Mouse (Mus musculus) kidney, postnatal 10 days (tissue): ENCODE data around the gene Ppm1h.
A peak's percentile ranks its signal among the peaks of the same experiment; 100 is the strongest.

Experiments used
- DNase-seq: peaks from one replicate; pipeline ENCODE4 v3.0.0; 2021; ENCODE audit warnings: mixed read lengths

Ppm1h gene

DNA sequence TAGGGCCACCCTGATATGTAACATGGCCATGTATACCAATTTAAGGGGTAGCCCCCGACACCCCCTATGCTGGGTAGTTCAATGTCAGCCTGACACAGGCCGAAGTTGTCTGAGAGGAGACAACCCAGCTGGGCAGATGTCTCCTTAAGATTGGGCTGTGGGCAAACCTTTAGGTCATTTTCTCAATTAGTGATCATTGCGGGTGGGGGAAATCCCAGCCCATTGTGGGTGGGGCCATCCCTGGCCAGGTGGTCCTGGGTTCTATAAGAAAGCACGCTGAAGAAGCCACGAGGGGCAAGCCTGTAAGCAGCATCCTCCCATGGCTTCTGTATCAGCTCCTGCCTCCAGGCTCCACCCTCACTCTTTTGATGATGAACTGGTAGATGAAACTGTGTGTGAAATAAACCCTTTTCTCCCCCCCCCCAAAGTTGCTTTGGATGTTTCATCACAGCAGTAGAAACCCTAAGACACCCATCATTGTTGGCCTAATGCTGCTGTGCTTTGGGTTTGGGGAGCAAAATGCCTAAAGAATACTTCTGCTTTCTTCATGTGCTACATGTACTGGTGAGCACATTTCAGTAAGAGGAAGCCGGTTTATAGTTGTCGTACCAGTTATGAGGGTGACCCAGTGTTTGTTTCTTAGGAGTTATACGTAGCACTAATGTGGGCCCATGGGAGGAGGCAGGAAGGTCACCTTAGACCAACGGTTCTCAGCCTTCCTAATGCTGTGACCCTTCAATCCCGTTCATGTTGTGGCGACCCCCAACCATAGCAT is 68.8 kb downstream of the Ppm1h start:
- no peak for DNase-seq

DNA sequence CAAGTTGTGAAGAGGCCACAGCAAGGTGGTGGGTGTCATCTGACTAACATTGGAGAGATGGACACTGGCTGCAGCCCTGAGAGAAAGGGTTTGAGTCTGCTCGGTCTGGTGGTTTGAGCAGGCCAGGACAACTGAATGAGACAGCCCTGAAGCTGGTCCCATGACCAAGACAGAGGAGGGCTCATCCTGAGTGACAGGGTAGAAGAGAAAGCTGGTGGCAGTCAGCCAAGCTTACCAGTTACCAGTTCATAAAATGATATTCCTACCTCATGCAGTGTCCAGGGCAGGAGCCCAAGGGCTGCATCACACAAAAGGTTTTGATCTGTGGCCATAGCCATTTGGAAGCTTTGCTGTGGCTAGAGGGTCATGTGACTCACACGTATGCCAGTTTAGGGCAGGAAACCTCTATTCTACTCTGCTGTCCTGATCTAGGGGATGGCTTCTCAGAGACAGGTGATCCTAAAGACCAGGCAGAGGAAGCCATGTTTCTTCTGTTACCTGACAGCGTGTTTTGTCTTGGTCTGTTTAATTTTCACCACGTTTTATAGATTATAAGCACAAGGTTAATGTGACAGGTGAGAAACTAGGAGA is 69.9 kb downstream of the Ppm1h start:
- DNase-seq = peak; percentile 53

DNA sequence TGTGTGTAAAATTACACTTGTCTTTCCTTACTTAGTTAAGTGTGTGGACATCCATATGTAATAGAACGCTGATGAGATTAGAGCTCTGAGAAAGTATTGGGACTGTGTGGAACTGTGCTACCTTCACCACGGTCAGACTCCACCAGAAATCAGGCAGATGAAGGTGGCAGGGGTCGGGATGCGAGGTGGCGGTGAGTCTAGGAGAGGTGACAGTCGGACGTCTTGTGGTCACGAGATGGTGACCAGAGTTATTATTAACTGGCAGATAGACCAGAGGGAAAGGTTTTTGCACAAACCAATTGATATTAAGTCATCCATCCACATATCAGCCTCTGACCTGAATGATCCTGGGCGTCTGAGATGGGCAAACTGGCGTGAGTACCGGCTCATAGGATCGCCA is 70.5 kb downstream of the Ppm1h start:
- no peak for DNase-seq

DNA sequence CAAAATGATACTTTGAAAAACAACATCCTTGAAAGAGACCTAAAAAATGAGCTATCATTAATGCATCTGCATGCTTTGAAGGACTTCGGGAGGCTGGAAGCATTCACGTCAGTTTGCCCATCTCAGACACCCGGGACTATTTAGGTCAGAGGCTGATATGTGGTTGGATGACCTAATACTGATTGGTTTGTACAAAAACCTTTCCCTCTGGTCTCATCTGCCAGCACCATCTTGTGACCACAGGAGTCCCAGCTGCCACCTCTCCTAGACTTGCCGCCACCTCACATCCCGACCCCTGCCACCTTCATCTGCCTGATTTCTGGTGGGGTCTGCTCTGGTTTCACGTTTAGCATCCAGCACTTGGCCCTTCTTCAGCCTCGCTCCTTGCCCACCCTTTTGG is 71.3 kb downstream of the Ppm1h start:
- no peak for DNase-seq

DNA sequence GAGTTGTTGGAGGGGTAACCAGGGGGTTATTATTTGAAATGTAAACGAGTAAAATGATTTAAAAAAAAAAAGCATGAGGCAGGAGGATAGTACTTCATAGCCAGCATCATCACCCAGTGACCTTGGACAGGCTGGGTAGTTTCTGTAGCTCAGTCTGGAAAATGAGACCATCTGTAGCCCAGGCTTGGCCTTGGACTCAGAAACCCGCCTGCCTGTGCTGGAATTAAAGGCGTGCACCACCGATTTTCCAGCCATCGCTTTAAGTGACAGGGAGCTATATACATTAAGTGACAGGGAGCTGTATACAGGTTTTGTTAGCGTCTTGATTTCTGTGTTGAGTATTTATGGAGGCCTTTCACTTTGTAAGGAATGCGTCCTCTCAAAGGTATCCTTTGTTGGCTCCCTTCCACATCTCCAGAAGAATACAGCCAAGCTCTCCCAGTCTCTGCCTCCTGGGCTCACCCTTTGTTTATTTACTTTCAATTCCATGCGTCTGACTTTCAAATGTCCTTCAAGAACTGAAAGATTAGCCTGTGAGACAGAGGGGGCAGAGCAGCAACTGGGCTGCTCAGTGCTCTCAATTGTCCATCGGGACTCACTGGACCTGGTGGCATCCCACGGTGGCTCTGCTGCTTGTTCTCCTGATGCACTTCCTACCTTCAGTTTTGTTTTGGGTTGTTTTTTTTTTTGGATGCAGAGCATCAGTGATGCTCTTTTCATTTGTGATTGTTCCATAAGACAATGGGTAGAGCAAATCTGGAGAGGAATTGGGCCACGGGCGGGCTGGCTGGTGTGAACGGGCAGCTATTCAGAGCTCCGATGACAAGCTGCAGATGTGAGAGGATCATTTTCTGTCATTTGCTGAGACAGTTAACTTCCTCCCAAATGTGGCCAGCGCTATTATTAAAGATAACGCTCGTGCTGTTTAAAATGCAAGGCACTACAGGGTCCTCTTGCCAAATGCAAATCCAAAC is 74.7 kb downstream of the Ppm1h start:
- no peak for DNase-seq

DNA sequence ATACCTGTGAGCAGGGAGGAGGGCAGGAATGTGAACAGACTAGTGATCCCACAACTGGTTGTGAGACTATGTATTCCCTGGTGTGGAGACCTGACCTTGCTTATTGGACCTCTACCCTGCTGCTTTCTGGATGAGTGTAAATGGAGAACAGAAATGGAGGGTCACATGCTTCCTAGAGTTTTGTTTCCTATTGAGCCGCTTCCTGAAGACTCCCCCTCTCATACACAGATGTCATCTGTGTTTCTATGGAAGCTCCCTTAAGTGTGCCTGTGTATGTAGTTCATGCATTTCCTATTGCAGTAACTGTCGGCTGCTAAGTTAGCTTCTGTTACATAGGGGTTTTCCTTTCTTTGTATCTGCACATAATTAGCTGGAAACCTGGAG is 75.4 kb downstream of the Ppm1h start:
- DNase-seq = no peak

DNA sequence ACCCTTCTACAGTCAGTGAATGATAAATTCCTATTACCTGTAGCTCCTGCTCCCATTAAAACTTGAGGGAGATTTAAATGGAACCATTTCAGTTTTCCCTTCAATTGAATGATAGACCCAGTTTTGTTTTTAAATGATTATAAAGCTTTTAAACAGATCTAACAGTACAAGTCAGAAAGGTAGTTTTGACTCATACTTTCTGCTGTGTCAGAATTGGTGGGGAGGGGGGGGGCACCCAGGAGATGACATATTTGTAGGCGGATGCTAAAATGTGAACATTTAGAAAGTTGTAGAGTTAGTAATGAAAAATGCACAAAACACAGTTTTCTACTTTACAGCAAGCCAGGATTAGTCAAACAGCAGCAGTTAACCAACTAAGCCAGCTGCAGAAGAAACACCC is 76.4 kb downstream of the Ppm1h start:
- DNase-seq = no peak

DNA sequence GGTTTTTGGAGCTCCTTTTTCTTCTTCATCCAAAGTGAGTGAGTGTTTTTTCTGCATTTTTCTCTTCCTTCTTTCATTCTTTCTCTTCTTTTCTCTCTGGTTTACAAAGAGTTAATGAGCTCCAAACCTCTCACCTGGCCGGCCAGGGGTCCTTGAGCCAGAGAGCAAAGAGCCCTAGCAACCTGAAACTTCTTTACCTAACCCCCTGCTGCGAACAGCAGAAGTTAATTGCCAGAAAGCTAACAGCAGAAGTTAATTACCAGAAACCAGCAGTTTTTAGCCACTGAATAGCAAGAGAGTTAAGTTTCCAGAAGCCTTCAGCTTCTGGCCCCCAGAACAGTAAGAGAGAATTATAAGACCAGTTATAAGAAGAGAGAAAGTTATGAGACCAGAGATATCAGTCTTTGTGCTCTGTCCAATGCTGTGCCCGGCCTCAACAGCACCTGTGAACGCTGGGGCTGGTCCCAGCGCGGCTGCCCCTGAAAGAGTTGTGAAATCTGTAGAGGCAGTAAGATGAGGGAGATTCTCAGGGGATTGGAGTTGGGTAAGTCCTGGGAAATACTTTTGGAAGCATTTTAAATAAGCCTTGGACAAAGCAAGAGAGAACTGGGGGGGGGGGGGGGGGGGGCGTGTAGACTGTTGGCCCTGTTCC is 78.4 kb downstream of the Ppm1h start:
- no peak for DNase-seq

DNA sequence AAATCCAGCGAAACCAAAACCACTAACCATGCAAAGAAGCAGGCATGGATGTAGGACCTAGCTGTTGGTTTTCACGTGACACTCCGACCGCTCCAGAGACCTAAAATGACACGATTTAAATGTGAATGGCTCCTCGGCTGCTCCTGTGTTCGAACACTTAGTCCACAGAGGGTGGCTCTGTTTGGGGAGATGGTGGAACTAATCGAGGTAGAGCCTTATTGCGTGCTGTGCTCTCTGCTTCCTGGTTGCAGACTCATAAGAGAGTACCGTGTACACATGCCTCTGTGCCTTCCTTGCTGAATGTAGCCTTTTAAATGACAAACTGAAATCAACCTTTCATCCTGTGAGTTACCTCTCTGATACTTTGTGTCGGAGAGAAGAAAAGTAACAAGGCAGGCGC is 79.2 kb downstream of the Ppm1h start:
- DNase-seq = no peak

DNA sequence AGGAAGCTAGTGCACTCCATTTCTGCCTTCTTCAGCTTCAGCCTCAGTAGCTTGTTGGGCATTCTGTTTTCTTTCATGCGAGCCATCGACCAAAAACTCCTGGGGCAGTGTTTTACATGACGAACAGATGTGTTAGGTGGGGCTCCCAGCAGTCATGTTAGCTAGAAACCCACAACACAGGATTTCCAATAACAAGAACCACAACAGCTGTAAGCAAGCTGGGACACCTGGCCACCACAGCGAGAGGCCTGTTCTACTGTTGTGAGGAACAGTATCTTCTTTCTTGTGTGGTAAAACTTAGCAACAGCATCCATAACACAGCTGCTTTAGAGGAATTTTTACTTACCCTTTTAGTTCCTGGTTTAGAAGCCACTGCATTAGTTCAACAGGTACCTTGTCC is 79.8 kb downstream of the Ppm1h start:
- no peak for DNase-seq

DNA sequence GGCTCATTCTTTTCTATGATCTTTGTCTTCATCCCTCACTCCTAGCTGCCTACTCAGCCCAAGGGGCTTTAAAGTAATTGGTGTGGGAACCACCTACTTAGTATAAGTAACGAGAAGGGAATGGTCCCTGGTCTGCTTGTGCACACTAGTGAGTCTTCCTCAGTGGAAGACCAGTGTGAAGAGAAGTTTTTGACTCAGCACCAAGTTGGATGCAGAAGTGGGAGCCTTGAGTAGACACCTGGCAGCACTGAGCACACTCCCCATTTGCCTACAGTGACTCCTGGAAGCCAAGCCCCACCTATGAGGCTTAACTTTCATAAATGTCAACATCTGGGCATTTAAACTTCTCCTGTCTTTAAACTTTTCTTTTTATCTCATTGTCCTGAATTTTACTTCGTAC is 81.2 kb downstream of the Ppm1h start:
- DNase-seq = no peak

DNA sequence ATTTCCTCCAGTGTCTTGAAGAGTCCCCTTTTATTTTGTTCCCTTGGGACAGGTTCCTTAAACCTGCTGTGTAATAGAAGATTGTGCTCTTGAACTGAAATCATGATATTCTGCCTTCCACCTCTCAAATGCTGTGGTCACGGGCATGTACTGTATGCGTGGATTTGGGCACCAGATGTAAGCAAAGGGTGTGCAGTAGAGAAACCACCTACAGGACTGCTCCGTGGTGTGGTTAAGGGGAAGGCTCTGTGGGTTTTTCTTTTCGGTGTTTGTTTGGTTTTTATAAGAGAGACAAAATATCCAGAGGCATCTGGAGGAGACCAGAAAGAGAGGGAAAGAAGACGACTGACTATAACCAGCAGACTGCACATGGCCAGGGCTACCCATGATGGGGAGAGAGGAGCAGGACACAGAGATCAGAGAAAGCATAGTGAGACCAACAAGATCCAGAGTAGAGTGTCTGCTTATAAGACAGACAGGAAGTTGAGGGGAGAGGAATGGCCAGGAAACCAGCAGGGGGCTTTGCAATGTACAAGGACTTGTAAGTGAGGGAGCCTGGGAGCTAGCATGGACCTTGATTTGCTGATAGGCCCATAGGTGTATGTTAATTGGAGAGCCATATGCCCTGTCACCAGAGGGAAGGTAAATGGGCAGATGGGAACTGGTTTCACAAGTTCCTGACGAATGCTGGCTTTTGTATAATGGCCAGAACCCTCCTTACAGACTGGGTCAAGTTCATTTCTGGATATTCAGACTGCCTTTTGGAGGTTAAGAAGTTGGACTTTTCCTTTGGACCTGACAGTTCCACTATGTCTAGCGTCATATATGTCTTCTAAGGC is 82.1 kb downstream of the Ppm1h start:
- no peak for DNase-seq

DNA sequence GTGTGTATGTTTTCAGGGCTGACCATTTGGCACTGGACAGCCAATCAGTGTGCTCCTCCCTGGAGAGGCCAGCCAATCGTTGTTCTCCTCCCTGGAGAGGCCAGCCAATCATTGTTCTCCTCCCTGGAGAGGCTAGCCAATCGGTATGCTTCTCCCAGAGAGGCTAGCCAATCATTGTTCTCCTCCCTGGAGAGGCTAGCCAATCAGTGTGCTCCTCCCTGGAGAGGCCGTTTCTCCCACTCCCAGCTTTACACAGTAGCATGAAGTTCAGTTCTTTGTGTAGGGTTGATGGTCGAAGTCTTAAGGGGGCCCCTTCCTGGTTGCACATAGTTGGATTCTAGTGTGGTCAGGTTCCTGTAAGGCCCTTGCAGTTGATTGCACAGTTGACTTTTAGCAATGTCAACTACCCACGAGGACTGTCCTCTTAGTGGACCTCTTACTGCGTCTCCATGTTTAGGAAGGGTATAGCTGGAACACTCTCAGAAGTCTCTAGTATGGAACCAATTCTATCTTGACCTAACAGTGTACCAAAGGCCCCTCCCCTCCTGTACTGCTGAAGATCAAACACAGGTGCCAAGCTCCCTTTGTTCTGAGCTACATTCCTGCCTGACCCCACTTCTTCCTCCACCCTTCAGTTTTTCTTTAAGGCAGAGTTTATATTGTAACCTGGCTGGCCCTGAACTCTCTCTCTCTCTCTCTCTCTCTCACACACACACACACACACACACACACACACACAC is 84.4 kb downstream of the Ppm1h start:
- no peak for DNase-seq

DNA sequence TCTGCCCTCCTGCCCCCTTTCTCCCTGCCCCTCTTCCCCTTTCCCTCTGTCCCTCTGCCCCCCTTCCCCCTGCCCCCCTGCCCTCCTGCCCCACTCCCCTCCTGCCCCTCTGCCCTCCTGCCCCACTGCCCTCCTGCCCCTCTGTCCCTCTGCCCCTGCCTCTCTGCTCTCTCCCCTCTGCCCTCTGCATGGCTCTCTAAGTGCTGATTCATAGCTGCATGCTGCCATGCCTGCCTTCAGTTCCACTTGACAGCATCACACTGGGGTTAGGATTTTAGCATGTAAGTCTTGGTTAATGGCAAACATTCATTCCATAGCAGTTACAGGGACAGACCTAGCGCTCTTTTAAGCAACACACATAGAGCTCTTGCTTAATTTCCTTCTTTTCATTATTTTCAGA is 85.0 kb downstream of the Ppm1h start:
- DNase-seq = peak; percentile 63

DNA sequence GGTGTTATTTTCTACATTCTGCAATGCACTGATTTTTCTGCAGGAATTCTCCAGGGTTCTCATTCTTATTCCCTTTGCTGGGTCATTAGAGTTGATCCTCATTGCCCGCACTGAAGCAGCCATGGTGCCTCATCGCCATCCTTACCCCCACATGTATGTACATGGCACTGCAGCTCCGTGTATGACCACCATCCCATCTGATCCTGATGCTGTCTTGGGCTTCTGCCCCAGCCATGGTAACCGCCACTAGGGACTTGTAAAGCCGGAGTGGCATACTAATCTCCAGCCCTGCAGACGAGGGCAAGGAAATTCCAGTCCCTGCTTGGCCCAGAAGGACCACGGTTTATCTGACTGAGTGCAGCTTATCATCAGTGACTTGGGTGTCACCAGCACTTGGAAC is 86.1 kb downstream of the Ppm1h start:
- no peak for DNase-seq

DNA sequence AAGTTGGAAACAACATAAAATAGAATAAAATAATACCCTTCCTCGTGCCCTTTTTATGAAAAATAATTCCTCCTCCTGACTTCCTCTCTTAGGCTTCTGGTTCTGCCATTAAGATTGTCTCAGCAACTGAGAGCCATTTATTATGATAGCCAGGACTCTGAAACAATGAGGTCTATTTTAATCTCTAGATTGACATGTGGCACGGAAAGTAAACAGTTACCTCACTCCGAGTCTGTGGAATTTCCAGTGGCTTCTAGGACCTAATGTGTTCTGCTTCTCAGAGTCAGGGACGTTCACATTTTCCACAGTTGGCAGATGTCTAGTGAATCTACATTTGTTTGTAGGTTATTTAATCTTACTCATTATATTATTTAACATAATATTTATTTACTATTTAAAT is 87.0 kb downstream of the Ppm1h start:
- DNase-seq = no peak

DNA sequence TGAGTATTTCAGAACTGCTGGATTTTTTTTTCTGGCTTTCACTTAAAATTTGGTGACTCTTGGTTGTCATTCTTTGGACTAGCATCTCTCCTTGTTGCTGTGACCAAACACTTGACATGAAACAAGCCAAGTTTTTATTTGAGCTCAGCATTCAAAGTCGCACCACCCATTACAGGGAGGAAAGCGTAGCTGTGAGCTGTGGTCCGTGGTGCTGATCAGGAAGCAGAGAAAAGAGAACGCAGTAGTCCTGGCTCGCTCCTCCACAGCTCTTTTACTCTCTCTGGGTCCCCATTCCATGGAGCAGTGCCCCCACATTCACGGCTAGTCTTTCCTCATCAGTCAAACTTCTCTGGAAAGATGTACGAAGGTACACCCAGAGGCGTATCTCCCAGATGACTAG is 87.4 kb downstream of the Ppm1h start:
- no peak for DNase-seq

DNA sequence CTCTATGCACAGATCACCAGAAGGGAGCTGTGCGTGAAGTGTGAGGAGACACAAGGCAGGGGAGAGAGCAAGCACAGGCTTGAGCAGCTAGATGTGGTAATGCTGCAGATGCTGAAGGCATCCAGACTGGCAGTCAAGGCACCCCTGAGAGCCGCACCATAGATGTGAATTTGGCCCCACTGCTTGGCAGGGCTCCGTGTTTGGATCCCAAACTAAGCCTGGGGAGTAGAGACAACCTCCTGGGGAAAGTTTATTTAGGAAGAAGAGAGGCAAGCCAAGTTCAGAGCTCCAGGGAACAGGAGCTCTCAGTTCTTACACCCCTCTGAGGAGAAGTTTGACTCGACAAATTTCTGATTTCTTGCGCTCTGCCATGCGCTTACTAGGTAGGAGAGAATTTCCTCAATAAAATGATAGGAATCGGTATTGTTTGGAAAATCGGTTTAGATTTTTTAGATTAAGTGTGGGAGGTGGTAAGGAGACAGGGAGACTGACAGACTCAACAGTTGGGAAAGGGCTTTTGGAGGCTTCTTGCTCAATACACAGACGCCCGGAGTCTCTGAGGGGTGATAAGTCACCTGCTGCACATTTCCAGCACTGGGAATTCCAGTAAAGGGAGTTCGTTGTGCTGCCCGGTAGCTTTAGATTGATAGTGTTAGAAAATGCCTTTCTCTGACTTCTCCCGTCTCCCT is 89.8 kb downstream of the Ppm1h start:
- DNase-seq = no peak

DNA sequence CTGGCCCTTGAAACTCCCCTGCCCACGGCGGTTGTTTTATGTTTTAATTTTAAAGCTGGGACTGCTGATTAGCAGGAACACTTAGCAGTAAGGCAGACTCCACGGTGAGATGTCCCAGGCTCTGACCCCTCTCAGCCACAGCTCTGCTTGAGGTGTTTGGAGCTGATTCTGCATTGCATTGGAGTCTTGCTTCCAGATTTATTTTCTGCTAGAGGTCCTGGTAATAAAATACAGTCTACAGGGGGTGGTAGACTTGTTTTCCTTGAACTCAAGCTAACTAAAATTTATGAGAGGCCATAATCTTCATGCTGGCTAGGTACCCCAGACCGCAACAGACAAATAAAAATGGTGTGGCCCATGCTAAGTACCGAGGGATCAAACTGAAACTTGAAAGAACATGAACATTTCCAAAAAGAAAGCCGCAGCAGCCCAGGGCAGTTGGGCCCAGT is 90.4 kb downstream of the Ppm1h start:
- DNase-seq = no peak

DNA sequence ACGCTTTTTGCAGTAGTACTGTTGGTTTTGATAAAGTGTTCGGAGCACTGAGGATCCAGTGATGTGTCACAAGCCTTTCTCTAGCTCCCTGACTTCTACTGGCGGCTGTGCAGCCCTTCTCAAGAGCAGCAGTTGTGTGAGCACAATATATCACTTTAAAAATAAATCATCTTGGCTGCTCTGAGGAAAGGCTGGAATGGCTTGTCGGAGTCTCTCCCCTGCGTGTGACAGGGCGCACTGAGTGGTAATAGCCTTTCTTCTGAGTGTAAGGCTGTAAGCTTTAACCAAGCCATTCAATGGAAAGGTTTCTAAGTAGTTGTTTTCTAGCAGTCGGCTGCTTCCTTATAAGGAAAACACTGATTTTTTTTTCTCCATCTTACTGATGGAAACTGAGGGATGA is 91.8 kb downstream of the Ppm1h start:
- DNase-seq = no peak

DNA sequence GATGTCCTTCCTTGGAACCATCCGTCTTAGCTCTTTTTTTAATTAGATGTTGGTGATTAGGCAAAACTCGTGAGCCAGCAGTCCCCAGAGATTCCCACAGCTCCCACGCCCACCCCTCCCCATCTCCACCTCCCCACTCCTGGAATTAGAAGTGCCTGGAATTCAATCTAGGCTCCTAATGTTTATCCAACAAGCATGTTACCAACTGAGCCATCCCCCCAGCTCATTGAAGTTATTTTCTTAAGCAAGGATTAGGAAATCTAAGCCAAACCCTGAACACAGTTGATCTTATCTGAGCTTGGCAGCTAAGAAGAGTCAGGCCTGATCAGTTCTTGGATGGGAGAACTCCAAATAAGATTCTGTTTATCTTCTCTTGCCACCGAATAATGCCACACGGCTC is 92.4 kb downstream of the Ppm1h start:
- DNase-seq = no peak
